Mouse (Mus musculus) gastrocnemius, postnatal 25 days (tissue): ENCODE measurements around the gene Trim23. TPM values are rescaled to one million over a fixed set of nuclear protein-coding genes. Genes with fewer than 3 reads are reported as not detected.

Experiments used
- total RNA-seq, 2 experiments: library from RNA; stranded (reverse); gene quantifications; 1 replicate in 1 of 2; 2 replicates in 1 of 2; pipeline ENCODE4 v1.2.3; 2021

The Trim23 gene
- total RNA-seq, 2 experiments from 2014 or later = 18.9 to 19.8 TPM

Other genes with a start within 250 kb of the Trim23 start
- gene Nln, start 69.2 kb upstream of the Trim23 start, total RNA-seq = 1 to 10 TPM; 5.6 to 6.7 TPM
- gene Sgtb, start 69.1 kb upstream of the Trim23 start, total RNA-seq = under 1 TPM; 0.43 to 0.87 TPM
- 10 to 100 TPM; 29.2 TPM for gene Trappc13, start 328 bp upstream of the Trim23 start, total RNA-seq
- gene Cenpk, start 49.8 kb downstream of the Trim23 start, total RNA-seq = 1 to 10 TPM in 1 of 2 experiments, under 1 TPM in 1; 0.46 to 1.1 TPM
- gene Ppwd1, start 50.0 kb downstream of the Trim23 start, total RNA-seq = 1 to 10 TPM; 6.2 to 6.9 TPM
- 1 to 10 TPM in 1 of 2 experiments, under 1 TPM in 1; 0.94 to 1.2 TPM for gene Adamts6, start 109.0 kb downstream of the Trim23 start, total RNA-seq